Mouse (Mus musculus) myocyte (in vitro differentiated cells): ENCODE measurements around the gene Gpatch2l.

Experiments used
- POLR2A ChIP-seq: IDR thresholded peaks from one replicate; pipeline ENCODE4 v1.6.1; 2011; ENCODE audit warnings: low read depth, mild to moderate bottlenecking, control low read depth, moderate library complexity; ENCODE audit not compliant: insufficient read length
- SRF ChIP-seq: IDR thresholded peaks from one replicate; pipeline ENCODE4 v1.6.1; 2011; ENCODE audit warnings: low read depth; ENCODE audit not compliant: control insufficient read depth, insufficient read length
- USF1 ChIP-seq: IDR thresholded peaks from one replicate; pipeline ENCODE4 v1.6.1; 2011; ENCODE audit warnings: low read depth, mild to moderate bottlenecking, control low read depth, moderate library complexity

GRCm38 (mm10) chr12:86329813-86330212, 88.2 kb downstream of the Gpatch2l start:
- no peak for TF ChIP-seq POLR2A
- no peak for TF ChIP-seq SRF
- no peak for TF ChIP-seq USF1
